Mouse (Mus musculus) MN1 (cell line): ENCODE data around the gene Mical3.

ENCODE experiments used
- DNase-seq: peaks from one replicate; pipeline ENCODE4 v3.0.0-alpha.2; 2016; ENCODE audit warnings: low spot score

The Mical3 gene

GRCm38 (mm10) chr6:121082094-121082473 lies 48.7 kb downstream of the Mical3 start:
- DNase-seq: no peak

- no peak for DNase-seq
Observed at GRCm38 (mm10) chr6:121081288-121082093, 49.3 kb downstream of the Mical3 start.

DNA sequence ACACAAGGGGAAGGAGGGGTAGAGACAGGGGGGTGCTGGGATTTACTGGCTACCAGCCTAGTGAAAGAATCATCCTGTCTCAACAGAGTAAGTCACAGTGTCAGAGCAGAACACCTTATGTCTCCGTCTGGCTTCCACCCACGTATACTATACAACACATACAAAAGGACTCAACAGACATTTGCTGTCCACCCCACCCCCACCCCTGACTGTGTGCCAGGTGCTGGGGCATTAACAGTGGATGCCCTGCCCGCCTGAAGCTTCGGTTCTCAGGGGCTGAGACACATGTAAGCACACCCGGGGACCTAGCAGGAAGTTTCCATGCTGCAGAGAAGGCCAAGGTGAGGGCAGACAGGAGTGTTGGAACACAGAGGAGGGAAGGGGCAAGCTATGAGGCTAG lies 52.6 kb downstream of the Mical3 start:
- DNase-seq: no peak

- no peak for DNase-seq
Observed at GRCm38 (mm10) chr6:121076929-121077566, 53.8 kb downstream of the Mical3 start.

GRCm38 (mm10) chr6:121075763-121076162 lies 55.0 kb downstream of the Mical3 start:
- no peak for DNase-seq

DNA sequence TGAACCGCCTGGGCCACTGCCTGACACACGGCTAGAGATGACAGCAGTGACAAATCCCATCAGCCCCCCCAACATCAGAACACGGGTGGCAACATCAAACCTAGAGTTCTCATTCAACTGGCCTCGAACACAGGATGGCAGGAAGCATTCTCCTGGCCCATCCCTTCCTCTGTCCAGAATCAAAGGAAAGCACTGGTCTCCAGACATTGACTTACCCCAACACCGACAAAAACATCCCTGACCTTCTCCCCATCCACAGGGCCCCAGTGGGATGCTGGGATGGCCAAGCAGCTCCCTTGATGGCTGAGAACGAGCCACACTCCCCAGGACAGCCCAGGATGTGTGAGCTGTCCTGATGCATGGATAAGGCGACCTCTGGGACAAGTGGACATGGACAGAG lies 57.5 kb downstream of the Mical3 start:
- DNase-seq: no peak

DNA sequence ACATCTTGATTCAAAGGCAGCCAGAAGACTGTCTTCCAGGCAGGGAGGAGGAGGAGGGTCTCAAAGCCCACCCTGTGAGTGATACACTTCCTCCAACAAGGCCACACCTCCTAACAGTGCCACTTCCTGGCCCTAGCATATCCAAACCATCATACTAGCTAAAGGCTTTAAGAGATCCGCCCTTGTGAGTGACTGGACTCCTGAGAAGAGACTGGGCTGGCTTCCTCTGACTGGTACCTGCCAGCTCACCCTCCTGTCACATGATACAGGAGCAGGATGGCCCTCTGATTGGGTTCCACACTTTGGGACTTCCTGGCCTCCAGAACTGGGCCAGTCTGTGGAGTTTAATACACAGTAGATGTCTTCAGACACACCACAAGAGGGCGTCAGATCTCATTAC lies 58.2 kb downstream of the Mical3 start:
- no peak for DNase-seq

GRCm38 (mm10) chr6:121070584-121071230 lies 60.1 kb downstream of the Mical3 start:
- DNase-seq: no peak

- DNase-seq: no peak
Observed at GRCm38 (mm10) chr6:121069156-121069555, 61.6 kb downstream of the Mical3 start.

- DNase-seq: no peak
Observed at GRCm38 (mm10) chr6:121068087-121068464, 62.7 kb downstream of the Mical3 start.

DNA sequence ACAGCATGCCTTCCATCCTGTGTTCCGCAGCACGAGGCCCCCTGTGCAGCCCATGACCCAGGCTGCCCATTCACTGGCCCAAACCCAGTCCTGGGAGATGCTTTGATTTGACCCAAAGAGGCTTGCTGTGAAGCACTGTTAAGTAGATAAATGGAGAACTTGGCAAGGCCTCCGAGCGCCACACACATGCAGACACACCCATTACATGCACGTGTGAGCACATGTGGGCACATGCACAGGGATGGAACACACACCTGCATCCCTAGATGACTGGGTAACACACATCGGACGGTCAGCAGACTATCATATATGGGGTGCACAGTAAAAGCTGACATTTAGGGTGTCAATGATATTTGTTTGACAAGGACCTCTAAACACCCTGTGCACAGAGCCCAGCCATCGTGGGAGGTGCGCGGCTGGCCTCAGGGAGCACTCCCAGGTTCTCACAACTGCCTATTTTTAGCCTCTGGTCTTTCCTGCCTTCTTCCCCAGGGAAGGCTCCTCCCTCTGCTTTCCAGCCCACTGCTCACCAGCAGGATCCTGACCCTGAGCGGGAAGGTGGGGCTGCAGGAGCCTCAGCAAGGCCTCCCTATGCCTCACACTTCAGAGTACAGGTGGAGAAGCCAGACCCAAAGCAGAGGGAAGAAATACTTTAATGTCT lies 63.2 kb downstream of the Mical3 start:
- DNase-seq: no peak

DNA sequence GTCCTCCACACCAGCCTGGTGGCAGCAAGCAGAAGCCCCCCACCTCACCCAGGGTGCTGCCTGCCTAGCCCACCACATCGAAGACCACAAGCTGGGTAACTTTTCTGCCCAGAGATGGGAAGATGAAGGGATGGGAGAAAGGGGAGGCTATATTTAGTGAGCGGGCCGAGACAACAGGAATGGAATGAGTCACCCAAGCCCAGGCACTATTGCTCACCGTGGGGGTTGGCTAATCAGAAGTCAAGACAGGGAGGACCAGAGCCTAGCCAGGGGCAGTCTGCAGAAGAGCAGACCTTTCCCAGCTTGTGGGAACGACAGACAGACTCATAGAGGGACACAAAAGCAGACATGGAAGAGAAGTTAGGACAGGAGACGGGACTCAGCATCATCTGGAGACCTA lies 64.0 kb downstream of the Mical3 start:
- DNase-seq: peak; percentile 37

- DNase-seq: no peak
Observed at GRCm38 (mm10) chr6:121064356-121065015, 66.3 kb downstream of the Mical3 start.

DNA sequence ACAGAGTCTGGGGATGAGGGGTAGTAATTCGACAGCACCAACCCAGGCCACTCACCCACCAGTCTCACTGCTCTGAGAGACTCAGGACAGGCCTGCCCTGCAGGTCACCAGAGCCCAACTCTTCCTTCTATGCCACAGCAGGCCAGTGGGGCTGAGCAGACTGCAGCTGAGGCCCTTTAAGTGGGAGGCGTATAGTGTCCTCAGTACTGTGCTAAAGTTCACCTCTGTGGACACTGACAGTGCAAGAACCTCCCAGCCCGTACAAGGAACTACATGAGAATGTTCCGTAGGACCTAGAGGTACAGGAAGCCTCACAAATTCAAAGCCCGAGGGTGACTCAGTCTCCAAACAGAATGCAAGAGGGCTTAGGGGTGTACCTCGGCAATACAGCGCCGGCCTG lies 67.0 kb downstream of the Mical3 start:
- no peak for DNase-seq

DNA sequence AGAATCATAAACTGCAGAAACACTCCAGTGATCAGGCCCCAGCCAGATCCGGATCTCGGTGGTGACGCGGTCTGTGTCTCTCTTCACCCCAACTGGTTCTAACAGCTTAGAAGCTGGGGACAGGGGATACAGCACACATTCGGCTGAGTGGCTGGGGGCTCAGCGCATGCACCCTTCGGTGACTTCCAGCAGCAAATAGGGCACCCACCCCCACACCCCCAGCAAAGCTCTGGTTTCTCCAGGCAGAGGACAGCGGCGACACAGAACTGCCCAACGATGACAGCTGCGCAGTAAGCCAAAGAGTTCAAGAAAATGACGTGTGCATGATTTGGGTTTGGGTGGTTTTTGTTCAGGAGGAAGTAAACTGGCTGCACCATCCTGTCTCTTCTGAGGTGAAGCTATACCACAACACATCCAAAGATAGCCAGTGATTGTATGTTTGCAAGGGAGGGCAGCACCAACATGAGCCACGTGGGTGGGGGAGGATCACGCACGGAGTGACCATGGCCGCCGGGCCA lies 67.8 kb downstream of the Mical3 start:
- DNase-seq: no peak

DNA sequence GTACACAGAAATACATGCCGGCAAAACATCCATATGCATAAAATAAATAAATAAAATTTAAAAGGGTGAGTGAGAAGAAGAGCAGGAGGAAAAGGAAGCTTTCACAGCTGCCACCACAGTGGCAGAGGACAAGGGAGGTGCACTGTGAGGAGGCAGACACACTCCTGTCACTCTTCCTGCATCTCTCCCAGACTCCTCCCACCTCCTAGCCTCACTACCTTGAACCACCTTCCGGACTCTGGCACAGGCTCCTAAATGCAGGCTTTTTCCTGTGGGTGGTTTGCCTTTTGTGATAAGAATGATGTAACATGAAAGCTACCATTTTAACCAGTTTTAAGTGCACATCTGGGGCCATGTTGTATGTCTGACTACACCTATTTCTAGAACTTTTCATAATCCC lies 72.8 kb downstream of the Mical3 start:
- no peak for DNase-seq

GRCm38 (mm10) chr6:121057181-121057956 lies 73.4 kb downstream of the Mical3 start:
- DNase-seq: no peak

DNA sequence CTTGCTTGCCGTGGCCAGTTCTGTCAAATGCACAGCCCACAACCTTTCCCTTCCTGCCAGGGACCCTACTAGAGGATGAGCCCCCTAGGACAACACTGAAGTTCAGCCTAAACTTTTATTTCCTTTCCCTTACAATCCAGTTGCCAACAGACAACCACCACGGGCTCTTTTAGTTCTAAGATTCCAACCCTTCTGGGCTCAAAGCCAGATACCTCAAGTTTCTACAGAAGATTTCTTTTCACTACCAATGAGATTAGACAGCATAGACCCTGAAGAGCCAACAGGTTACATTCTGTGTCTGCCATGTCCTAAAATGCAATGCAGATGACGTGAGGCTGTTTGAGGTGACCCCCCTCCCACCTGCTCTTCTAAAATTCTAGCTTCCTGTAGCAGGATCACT lies 75.3 kb downstream of the Mical3 start:
- no peak for DNase-seq

GRCm38 (mm10) chr6:121054908-121055307 lies 75.9 kb downstream of the Mical3 start:
- no peak for DNase-seq

GRCm38 (mm10) chr6:121054340-121054739 lies 76.5 kb downstream of the Mical3 start:
- no peak for DNase-seq

GRCm38 (mm10) chr6:121053585-121054112 lies 77.2 kb downstream of the Mical3 start:
- no peak for DNase-seq
